Mouse (Mus musculus): Measurements from ENCODE around the gene Trpv2.

Gene Trpv2

DNA sequence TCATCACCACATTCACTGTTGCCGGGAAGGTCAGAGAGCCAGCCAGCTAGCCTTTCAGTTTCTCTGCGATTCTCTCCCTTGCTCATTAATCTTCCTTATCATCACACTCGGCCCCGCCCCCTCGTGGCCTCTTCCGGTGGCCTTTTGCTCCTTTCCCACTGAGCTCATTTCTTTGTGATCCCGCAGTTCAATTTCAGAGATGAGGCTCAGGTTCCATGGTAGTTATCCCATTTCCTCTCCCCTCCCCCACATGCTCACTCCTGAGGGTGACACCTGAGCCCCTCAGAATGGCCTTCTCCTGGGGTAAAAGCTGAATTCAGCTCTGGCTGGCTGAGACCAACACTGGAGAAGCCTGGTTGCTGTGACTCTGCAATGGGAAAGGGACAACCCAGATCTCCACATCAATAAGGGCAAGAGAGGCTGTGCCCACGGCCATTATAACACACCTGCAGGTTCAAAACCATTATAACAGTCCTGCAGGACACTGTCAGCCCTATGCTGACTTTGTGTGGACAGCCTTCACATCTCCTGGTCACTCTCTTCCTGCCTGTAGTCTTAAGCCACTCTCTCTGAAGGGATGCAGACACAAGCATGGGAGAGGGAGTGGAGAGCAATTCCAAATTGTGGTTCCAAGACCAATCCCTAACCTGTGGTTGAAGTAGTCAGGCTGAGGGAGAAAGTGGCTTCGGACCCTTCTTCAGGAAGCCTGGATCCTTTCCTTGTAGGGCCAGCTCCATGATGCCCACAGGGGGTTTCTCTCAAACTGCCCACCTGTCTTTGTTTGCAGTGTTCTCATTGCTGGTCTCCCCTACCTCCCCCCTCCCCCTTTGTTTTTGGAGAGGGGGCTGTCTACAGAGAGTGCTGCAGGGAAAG, 55.3 kb downstream of the Trpv2 start:
- DNase-seq (ENCODE audit: low read depth, low spot score) = no peak

DNA sequence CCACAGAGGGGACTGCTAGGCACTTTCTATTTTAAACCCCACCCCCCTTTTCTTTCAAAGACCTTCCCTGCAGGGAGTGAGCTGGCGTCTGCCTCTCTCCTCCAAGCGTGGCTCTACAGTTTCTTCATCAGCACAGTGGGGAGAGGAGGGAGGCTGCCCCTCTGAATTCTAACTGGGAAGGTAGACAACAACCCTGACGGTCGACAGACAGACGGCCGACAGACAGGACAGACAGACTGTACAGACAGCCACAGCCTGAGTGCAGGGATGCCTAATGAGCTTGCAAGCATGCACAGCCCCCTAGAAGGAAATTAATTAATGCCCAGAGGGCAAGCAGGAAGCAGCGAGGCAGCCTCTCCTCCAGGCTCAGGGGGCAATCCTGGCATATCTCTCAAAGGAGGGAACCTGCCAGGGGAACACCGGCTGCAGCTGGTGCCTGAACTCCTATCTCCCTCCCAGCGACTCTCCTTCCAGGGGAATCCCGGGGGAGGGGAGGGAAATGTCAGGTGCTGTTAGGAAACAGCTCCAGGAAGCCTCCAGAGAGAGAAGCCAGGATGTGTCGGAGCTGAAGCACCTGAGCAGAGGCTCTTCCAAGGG, 56.0 kb downstream of the Trpv2 start:
- DNase-seq (ENCODE audit: low read depth, low spot score) = no peak

DNA sequence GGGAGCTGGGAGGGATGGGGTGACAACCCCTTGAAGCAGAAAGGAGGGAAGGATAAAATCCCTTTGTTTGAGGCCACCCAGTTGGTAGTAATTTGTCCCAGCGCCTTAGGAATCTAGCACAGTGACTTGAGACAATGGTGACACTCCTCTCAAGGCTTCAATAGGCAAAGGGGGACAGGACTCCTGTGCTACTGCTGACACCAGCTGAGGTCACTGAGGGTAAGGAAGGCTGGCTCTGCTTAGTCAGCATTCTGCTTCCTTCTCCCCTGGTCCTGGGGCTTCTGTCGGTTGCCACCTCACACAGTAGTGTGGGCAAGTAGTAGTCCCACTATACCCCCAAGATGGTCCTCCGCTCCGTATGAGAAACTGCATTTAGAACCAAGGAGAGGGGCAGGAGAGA, 56.9 kb downstream of the Trpv2 start:
- DNase-seq (ENCODE audit: low read depth, low spot score) = no peak

DNA sequence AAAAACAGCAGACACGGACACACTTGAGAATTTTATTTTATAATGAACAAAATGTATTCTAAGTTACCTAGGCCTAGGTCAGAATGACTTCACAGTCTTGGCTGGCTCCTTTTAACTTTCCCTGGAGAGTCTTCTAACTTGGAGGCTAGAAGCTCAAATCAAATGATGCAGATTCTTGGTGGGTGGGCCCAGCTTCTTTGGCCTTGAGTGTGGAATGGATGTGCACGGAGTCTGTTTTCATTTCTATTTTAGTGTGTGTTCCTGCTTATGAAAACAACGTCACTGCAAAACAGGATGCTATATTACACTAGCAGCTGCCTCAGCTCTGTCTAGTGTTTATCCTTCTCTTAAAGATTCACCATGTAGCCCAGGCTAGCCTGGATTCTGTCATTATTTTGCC, 61.1 kb downstream of the Trpv2 start:
- no peak for DNase-seq (ENCODE audit: low read depth, low spot score)

DNA sequence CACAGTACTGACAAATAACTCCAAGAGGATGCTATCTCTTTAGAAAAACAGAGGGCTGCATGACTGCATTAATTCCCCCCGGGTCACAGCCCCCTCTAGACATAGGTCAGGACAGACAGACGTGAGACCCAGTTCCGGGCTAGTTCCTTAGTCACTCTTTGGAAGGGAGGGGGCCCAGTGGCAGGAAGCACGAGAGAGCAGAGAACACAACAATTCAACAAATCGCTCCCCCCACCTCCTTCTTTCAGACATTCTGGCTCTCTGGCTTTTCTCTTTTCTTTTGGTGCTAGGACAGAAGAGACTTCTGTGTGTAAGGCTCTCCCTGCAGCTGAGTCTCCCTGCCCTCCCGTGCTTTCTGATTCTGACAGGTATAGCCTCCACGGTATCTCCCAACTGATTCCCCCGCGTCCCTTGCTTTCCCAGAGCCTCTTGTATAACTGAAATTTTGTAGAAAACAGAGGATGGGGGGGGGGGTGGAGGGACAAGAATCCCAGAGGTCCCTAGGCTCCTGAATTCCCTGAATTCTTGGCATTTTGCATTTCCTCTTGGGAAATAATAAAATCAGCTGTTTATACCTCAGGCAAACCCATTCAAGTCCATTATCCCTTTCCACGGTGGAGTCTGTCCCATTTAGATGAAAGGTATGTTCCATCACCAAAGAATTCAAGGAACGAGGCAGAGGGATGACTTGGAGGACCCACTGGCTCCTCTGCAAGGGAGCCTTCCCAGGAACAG, 62.0 kb downstream of the Trpv2 start:
- DNase-seq (ENCODE audit: low read depth, low spot score) = peak; percentile 46

DNA sequence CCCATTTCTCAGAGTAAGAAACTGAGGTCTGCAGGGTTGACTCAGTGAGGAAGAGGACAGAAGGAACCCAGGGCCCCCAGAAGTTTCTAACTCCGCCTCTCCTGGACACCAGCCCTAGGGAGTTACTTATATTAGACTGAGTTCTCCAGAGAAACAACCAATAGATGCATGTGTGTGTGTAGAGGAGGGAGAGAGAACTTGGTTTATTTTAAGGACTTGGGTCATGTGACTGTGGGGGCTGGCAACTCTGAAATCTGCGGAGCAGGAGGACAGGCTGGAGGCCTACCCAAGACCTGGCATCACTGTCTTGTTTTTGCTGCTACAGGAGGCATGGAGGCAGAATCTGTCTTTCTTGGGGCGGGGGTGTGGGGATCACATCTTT, 62.5 kb downstream of the Trpv2 start:
- DNase-seq (ENCODE audit: low read depth, low spot score) = peak; percentile 27

DNA sequence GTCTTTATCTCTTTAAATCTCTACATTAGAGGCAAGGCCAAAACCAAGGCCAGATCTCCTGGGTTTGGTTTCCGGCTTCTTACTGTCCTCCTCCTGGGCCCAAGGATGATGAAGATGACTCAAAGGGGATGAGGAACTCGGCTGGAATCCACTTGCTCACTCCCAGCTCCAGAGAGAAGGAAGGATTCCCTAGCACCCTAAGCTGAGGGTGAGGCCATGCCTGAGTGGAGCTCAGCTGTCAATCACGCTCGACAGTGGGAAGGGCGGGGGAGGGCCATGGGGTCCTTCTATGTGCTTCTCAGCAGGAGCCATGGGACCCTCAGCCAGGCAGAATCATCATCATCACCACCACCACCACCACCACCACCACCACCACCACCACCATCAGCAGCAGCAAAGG, 63.1 kb downstream of the Trpv2 start:
- DNase-seq (ENCODE audit: low read depth, low spot score) = peak; percentile 72

DNA sequence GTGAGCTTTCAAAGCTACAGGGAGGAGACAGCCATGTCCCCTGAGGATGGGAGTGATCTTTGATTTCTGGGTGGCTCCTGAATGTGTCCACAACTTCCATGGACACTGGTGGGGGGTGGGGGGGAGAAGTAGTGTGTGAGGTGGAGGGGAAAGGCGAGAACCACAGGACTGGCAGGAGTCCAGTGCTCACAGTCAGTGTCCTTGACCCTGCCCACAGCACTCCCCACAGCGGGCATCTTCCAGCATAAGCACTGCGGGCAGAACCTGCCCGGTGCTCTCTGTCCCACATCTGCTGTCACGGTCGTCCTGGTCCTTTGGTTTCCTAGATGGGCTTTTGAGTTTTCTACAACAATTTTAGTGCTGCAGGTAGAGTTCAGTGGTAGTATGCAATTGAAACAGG, 63.5 kb downstream of the Trpv2 start:
- DNase-seq (ENCODE audit: low read depth, low spot score) = no peak

DNA sequence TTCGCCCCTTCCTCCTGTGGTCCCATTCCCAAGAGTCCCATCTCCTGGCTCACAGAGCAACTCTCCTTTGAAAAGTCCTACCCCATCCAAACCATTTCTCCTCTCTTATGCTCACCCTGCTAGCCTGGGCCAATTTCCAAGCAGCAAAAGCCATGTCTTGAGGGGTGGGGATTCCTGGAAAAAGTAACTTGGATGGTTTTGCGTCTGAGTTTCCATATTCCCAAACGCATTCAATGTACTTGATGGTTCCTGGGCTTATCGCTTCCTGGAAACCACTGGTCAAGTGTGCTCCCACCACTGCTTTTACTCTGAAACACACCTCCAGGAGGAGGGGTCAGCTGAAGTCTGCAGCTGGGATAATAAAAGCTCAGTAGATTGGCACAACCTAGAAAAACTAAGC, 64.1 kb downstream of the Trpv2 start:
- no peak for DNase-seq (ENCODE audit: low read depth, low spot score)

DNA sequence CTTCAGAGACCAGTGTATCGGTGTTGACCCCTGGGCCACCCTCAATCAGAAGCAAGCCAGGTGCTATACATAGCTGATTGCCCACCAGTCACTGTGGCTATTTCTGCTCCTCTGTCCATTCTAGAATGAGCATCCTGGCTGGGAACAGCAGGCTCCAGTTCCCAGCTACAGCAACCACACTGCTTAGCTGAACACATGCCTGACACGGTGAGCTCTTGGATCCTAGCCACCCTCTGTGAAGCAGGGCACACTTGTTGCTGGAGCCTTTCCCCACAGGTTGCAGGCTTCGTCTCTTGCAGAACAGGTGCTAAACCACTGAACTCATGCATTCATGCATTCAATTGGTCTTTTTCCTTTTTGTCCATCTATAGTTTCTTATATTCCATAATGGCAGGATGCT, 66.1 kb downstream of the Trpv2 start:
- DNase-seq (ENCODE audit: low read depth, low spot score) = no peak

DNA sequence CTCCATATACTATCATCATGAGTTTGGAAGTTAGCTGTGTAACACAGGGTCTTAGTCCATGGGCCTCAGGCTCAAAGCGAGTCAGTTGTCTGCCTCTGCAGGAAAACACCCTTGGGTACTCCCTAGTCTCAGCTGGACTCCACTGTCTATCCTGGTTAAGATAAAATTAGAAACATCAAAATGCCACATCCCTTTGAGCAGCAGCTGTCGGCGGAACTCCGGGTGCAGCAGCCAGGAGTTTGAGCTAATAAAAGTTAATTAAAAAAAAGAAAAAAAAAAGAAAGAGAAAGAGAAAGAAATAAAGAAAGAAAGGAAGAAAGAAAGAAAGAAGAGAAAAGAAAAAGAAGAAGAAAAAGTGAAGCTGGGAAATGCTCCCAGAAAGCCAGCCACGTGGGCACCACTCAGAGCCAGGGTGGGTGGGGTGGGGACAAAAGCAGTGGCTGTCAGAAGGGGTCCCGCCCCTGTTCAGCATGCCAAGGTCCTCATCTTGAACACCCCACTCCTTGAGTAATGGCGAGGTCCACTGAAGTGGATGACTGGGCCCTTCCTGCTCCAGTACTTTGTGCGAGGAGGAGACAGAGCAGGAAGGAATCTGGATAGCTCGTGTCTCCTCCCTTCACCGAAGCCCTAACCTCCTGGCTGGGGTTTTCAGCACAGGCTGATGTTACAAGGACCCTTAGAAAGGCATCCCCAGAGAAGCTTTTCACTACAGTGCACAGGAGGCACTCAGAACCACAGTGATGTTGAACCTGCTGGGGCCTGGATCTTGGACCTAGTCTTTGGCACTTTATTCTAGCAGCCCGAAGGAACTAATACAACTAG, 67.9 kb downstream of the Trpv2 start:
- DNase-seq (ENCODE audit: low read depth, low spot score) = no peak

DNA sequence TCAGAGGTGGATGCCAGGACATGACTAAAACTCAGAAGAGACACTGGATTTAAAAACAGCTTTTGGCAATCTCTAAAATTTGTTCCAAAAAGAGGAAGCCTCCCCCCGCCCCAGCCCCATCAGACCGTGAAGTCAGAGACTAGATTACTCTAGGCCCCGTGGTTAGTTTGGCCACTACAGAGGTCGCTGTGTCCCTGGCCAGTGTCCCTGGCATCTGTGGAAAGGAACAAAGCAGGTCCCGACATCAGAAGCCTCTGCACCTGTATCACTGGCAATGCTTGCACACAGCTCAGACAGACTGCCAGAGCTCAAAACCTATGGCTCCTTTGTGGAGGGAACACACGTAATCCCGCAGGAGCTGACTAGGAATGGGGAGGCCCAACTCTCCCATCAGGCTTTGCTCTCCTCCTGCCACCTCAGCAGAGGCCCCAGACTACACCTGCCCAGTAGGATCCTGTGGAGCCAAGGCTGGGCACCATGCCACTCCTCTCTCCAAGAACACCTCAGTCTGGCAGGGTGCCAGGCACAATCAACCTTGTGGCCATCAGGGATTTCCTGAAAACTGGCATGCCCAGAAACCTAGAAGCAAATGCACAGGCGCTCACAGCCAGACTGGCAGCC, 68.8 kb downstream of the Trpv2 start:
- no peak for DNase-seq (ENCODE audit: low read depth, low spot score)

DNA sequence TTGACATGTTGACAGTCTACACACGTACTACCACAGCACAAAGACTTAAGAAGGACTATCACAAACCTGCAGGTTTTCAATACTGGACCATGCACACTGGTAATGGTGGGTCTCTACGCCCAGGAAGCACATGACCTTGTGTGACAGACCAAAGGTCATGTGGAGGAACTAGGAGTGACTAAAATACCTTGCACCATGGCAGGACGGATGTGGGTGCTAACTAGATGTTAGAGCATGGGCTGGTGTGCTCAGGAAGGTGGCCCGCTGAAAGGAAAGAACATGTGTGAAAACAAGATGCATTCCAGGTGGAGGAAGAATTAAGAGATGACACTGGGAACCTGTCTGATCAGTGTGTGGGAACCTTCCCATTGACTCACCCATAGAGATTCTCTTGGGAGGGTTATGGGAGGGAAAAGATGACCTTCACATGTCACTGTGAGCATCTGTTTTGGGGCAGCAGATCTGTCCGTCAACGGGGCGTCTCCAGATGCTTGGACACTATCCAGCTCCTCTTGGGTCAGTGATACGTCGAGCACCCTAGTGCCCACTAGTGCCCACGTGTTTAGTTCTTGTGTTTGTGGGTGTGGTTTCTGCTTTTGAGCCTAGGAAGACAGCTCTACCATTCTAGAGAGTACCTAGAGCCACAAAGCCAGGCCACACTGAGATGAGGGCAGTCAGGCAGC, 69.5 kb downstream of the Trpv2 start:
- no peak for DNase-seq (ENCODE audit: low read depth, low spot score)

DNA sequence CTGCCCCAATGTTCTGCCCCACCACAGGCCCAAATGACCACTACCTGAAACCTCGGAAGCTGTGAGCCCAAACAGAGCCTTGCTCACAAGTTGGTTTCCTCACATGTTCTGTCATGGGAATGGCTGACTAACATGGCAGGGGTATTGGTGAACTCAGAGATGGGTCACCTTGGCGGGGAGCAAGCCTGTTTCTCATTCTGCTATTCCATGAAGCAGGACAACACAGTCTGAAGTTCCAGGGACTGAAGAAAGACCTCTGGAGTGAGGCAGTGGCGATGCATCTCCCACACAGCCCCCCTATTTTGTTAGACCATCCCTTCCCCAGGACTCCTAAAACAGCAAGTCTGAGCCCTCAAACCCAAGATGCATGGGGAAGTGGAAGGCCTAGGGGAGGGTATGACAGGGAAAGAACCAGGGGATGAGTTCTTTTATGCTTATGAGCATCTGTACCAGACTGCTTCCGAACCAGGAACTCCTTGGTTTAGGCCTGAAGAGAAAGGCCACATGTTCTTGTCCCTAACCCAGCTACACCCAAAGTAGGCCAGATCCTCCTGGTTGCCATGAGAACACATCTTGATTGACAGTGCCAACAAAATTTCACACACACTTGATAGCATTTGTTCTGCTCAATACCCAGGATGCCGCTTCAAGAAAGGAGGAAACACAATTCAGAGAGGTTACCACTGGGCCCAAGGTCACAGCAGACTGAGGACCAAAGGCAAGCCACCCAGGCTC, 70.5 kb downstream of the Trpv2 start:
- DNase-seq (ENCODE audit: low read depth, low spot score) = no peak

DNA sequence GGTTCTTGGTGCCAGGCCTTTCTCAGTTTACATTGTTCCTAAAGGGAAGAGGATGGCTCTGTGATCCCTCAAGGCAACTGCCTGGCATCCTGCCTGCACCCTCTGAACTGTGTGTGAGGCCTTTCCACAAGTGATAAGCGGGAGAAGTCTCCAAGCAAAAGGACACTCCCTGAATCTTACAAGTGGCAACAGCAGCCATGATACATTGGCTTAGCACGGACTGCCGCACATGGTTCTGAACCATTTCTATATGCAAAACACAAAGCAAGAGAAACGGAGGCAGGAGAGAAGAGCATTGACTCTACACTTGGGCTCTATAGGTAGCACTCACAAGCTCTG, 71.0 kb downstream of the Trpv2 start:
- no peak for DNase-seq (ENCODE audit: low read depth, low spot score)

DNA sequence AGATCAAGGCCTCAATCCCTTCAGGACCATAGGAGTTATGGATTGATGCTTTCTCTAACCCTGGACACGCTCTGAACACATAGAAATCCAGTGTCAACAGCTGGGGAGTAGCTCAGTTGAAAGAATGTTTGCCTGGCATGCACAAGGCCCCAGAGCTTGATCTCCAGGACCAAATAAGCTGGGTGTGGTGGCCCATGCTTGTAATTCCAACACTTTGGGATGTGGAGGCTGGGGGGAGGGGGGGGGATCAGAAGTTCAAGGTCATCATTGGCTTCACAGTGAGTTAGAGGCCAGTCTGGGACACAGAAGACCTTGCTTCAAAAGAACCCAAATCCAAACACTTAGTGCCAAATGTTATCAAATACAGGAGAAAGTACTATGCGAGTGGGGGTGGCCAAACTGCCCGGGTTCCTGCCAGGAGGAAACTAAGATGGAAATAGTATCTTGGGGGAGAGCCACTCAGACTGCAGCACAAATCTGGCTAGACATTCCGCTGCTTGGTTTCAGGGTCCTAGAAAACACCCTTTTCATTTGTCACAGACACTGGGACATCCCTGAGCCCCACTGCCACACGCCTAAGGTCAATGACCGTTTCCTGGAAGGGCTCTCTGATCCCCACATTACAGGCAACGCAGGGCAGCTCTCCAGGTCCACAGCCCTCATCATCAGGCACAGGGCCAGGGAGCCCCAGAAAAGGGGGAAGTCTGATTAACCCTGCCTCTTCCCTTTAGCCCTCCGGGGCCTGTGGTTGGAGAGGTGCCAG, 71.6 kb downstream of the Trpv2 start:
- peak; percentile 32 for DNase-seq (ENCODE audit: low read depth, low spot score)

DNA sequence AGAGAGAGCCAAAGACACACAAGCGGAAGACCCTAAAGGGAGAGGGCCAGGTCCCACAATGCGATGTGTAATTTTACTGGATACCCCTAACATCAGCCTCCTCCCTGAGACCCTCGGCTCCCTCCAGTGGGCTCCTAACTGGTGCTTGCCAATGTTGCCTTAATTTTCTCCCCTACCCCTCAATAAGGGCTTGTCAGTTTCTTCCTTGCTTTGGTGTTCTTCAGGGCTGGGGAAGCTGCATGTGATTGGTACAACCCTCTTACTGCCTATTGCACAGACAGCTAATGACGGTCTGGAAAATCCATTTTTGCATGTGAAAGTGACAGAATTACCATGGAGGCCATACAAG, 72.2 kb downstream of the Trpv2 start:
- DNase-seq (ENCODE audit: low read depth, low spot score) = no peak

DNA sequence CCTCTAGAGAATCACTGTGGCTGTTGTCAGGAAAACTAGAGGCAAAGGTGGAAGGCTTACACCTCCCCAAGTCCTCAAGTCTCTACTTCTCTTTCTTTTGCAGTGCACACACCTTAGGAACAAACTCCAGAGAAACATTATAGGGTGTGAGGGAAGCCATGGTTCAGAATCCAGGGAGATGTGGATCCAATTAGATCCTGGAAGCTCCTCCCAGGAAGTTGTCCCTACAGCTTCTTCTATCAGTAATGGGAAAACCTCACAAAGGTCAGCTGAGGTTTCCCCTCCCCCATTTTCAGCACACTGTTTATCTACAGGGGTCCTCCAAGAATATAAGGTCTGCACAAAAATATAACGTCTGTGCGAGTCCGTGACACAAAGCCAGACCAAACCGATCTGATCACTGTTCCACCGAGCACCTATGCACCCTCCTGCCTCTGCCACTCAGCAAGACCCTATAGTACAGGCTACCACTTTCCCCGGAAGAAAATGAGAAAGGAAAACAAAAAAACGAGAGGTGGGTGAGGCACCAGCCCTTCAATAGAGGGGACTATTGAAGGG, 72.8 kb downstream of the Trpv2 start:
- DNase-seq (ENCODE audit: low read depth, low spot score) = peak; percentile 45
